Mouse (Mus musculus): Measurements from ENCODE around the gene Rab39. TPM values are rescaled to one million over a fixed set of nuclear protein-coding genes. Genes with fewer than 3 reads are reported as not detected.

Rab39 gene
- polyA plus RNA-seq, 1 experiment, result 0.14 TPM

- Histone ChIP-seq H3K36me3 (ENCODE audit: control insufficient read depth, insufficient read depth, low read length) (no peaks in the 10 kb centered on the region), H3K4me3 (ENCODE audit: control insufficient read depth, low read depth, low read length) (no peak overlapping the region), H3K4me1 (ENCODE audit: control insufficient read depth, insufficient read depth, low read length) (peaks cover 7% of the 10 kb centered on the region), H3K27ac (ENCODE audit: control insufficient read depth, insufficient read depth, low read depth, low read length) (no peak overlapping the region), H3K27me3 (ENCODE audit: control insufficient read depth, insufficient read depth, low read length) (no peaks in the 10 kb centered on the region)
- no peak for TF ChIP-seq CTCF (IDR thresholded peaks at IDR 0.05; ENCODE audit: control insufficient read depth, insufficient read depth, insufficient replicate concordance, low read depth, low read length)
- TF ChIP-seq POLR2A (IDR thresholded peaks at IDR 0.05; ENCODE audit: control insufficient read depth, low read depth, low read length), result no peak
These were observed 5.5 kb downstream of the Rab39 start for GRCm38 (mm10) chr9:53700496-53700895.

- Histone ChIP-seq H3K27me3 (ENCODE audit: control insufficient read depth, insufficient read depth, low read length) (no peaks in the 10 kb centered on the region), H3K4me3 (ENCODE audit: control insufficient read depth, low read depth, low read length) (no peak overlapping the region), H3K36me3 (ENCODE audit: control insufficient read depth, insufficient read depth, low read length) (no peaks in the 10 kb centered on the region), H3K4me1 (ENCODE audit: control insufficient read depth, insufficient read depth, low read length) (no peaks in the 10 kb centered on the region), H3K27ac (ENCODE audit: control insufficient read depth, insufficient read depth, low read depth, low read length) (no peak overlapping the region)
- no peak for TF ChIP-seq POLR2A (IDR thresholded peaks at IDR 0.05; ENCODE audit: control insufficient read depth, low read depth, low read length)
These were observed 10.2 kb downstream of the Rab39 start for GRCm38 (mm10) chr9:53695846-53696245.

DNA sequence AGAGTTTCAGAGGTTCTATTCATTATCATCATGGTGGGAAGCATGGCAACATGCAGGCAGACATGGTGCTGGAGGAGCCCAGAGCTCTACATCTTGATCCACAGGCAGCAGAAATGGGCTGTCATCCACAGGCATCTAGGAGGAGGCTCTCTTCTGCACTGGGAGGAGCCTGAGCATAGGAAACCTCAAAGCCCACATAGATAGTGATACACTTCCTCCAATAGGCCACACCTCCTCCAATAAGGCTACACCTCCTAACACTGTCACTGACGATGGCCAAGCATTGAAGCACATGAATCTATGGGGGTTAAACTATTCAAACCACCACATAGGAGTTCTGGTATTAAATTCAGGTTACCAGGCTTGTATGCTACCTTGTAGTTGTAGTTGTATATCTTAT is 12.3 kb downstream of the Rab39 start:
- H3K27ac ChIP-seq (ENCODE audit: control insufficient read depth, insufficient read depth, low read depth, low read length), result no peak overlapping the region
- TF ChIP-seq POLR2A (IDR thresholded peaks at IDR 0.05; ENCODE audit: control insufficient read depth, low read depth, low read length), result no peak
- TF ChIP-seq CTCF (IDR thresholded peaks at IDR 0.05; ENCODE audit: control insufficient read depth, insufficient read depth, insufficient replicate concordance, low read depth, low read length), result no peak
- no peak overlapping the region for H3K4me3 ChIP-seq (ENCODE audit: control insufficient read depth, low read depth, low read length)
- H3K36me3 ChIP-seq (ENCODE audit: control insufficient read depth, insufficient read depth, low read length), result no peaks in the 10 kb centered on the region
- no peaks in the 10 kb centered on the region for H3K4me1 ChIP-seq (ENCODE audit: control insufficient read depth, insufficient read depth, low read length)
- no peaks in the 10 kb centered on the region for H3K27me3 ChIP-seq (ENCODE audit: control insufficient read depth, insufficient read depth, low read length)

GRCm38 (mm10) chr9:53691745-53692670 is 14.0 kb downstream of the Rab39 start:
- Histone ChIP-seq H3K27me3 (ENCODE audit: control insufficient read depth, insufficient read depth, low read length) (no peaks in the 10 kb centered on the region), H3K4me3 (ENCODE audit: control insufficient read depth, low read depth, low read length) (no peak overlapping the region), H3K36me3 (ENCODE audit: control insufficient read depth, insufficient read depth, low read length) (no peaks in the 10 kb centered on the region), H3K27ac (ENCODE audit: control insufficient read depth, insufficient read depth, low read depth, low read length) (no peak overlapping the region), H3K4me1 (ENCODE audit: control insufficient read depth, insufficient read depth, low read length) (no peaks in the 10 kb centered on the region)
- TF ChIP-seq POLR2A (IDR thresholded peaks at IDR 0.05; ENCODE audit: control insufficient read depth, low read depth, low read length) (no peak), CTCF (IDR thresholded peaks at IDR 0.05; ENCODE audit: control insufficient read depth, insufficient read depth, insufficient replicate concordance, low read depth, low read length) (no peak)

DNA sequence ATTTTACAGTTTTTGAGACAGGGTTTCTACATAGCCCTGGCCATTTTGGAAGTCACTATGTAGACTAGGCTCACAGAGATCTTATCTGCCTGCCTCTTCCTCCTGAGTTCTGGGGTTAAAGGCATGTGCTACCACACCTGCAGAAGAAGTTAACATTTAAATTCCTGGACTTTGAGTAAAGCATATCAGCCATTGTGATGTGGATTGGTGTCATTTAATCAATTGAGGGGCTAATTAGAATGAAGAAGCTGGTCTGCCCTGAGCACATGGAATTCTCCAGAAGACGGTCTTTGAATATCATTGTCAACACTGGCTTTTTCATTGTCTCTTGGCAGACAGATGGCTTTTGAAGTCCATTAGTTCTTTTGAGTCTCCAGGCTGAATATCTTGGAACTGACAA is 25.2 kb downstream of the Rab39 start:
- Histone ChIP-seq H3K27ac (ENCODE audit: control insufficient read depth, insufficient read depth, low read depth, low read length) (no peak overlapping the region), H3K4me1 (ENCODE audit: control insufficient read depth, insufficient read depth, low read length) (no peaks in the 10 kb centered on the region), H3K4me3 (ENCODE audit: control insufficient read depth, low read depth, low read length) (no peak overlapping the region), H3K27me3 (ENCODE audit: control insufficient read depth, insufficient read depth, low read length) (no peaks in the 10 kb centered on the region), H3K36me3 (ENCODE audit: control insufficient read depth, insufficient read depth, low read length) (no peaks in the 10 kb centered on the region)
- TF ChIP-seq POLR2A (IDR thresholded peaks at IDR 0.05; ENCODE audit: control insufficient read depth, low read depth, low read length), result no peak
- no peak for TF ChIP-seq CTCF (IDR thresholded peaks at IDR 0.05; ENCODE audit: control insufficient read depth, insufficient read depth, insufficient replicate concordance, low read depth, low read length)

DNA sequence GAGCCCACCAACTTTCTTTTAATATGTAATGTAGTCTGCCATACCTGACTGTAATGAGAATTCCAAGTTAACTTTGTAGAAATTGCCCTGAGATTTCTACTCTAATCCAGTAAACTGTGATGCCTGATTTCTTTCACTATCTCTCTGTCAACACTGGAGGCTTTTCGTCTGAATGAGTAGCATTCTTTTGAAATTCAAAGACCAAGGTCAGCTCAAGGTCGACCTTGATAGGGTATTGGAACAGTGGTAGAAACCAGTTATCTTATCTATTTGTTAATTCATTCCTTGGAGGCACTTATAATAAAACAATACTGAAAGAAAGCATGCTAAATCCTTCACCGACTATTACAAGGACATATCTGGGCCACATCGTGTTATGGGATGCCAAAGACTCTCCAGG is 29.1 kb downstream of the Rab39 start:
- no peaks in the 10 kb centered on the region for H3K36me3 ChIP-seq (ENCODE audit: control insufficient read depth, insufficient read depth, low read length)
- no peaks in the 10 kb centered on the region for H3K27me3 ChIP-seq (ENCODE audit: control insufficient read depth, insufficient read depth, low read length)
- TF ChIP-seq POLR2A (IDR thresholded peaks at IDR 0.05; ENCODE audit: control insufficient read depth, low read depth, low read length), result no peak
- no peak for TF ChIP-seq CTCF (IDR thresholded peaks at IDR 0.05; ENCODE audit: control insufficient read depth, insufficient read depth, insufficient replicate concordance, low read depth, low read length)
- no peaks in the 10 kb centered on the region for H3K4me1 ChIP-seq (ENCODE audit: control insufficient read depth, insufficient read depth, low read length)
- no peak overlapping the region for H3K4me3 ChIP-seq (ENCODE audit: control insufficient read depth, low read depth, low read length)
- no peak overlapping the region for H3K27ac ChIP-seq (ENCODE audit: control insufficient read depth, insufficient read depth, low read depth, low read length)

DNA sequence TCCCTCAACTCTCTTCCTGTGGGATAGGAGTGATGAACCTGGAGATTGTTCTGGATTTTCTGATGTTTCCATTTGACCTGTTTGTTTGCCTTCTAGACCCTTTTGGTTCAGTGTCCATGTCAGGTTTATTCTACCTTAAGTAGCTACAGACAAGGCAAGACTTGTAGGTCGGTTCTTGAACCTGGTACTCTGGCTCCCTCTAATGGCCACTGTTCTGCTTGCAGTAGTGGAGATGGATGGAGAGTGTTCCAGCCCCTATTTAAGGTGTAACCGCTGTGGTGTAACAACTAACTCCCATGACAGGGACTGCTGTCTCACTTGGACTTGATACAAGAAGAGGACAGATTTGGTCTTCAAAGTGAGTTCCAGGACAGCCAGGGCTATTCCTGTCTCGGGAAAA is 32.5 kb downstream of the Rab39 start:
- Histone ChIP-seq H3K4me1 (ENCODE audit: control insufficient read depth, insufficient read depth, low read length) (no peaks in the 10 kb centered on the region), H3K27me3 (ENCODE audit: control insufficient read depth, insufficient read depth, low read length) (no peaks in the 10 kb centered on the region), H3K36me3 (ENCODE audit: control insufficient read depth, insufficient read depth, low read length) (no peaks in the 10 kb centered on the region), H3K4me3 (ENCODE audit: control insufficient read depth, low read depth, low read length) (no peak overlapping the region), H3K27ac (ENCODE audit: control insufficient read depth, insufficient read depth, low read depth, low read length) (no peak overlapping the region)
- TF ChIP-seq POLR2A (IDR thresholded peaks at IDR 0.05; ENCODE audit: control insufficient read depth, low read depth, low read length), result no peak

Measured in testis, adult 2 months (tissue).